Mouse (Mus musculus): ENCODE results near the gene Reep3. TPM values are rescaled to one million over a fixed set of nuclear protein-coding genes. Genes with fewer than 3 reads are reported as not detected.

The Reep3 gene
- polyA plus RNA-seq, 2 experiments = 35.0 to 41.3 TPM

DNA sequence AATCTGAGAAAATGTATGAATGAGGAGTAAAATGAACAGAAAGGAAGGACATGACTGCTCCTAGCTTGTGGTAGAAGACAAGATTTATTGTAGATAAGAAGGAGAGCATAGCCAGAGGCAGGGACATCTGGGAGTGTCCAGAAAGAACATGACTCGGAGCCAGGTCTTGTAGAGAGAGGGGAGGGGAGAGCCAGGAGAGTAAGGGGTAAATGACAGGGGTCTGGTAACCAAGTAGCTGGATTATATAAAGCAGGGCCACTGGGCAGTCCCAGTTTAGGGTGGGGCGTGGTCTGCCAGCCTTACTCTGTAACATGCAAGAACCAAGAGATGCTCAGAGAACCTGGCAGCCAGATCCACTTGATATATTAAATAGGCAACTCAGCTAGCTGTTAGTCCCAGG is 123.5 kb downstream of the Reep3 start:
- H3K4me1 ChIP-seq (ENCODE audit: control insufficient read depth, insufficient read depth, low read length) = peaks cover 8% of the 10 kb centered on the region
- H3K9me3 ChIP-seq (ENCODE audit: control insufficient read depth, low read length) = no peaks in the 10 kb centered on the region
- ATAC-seq (ENCODE audit: low FRiP score, low read depth) = no peak
- WGBS = 28% methylated on average over 2 of the region's 2 CpGs
- DNase-seq (ENCODE audit: low spot score) = no peak
- H3K9ac ChIP-seq (ENCODE audit: low read depth, low read length, severe bottlenecking) = no peak overlapping the region
- H3K4me3 ChIP-seq (replicated peaks; ENCODE audit: low read length) = no peak overlapping the region
- 0 out of 2 replicates have a peak overlapping the region, but pooled peaks have one; percentile 22 for H3K27ac ChIP-seq (replicated peaks; ENCODE audit: low read depth, low read length)
- H3K36me3 ChIP-seq (ENCODE audit: control insufficient read depth, insufficient read depth, low read length) = no peaks in the 10 kb centered on the region
- no peak overlapping the region for H3K4me2 ChIP-seq (replicated peaks; ENCODE audit: low read depth, low read length, severe bottlenecking)
- no peaks in the 10 kb centered on the region for H3K27me3 ChIP-seq (ENCODE audit: control insufficient read depth, insufficient read depth, low read length)
- TF ChIP-seq POLR2A (IDR thresholded peaks at IDR 0.05; ENCODE audit: borderline replicate concordance, extremely low read depth, insufficient read depth, insufficient read length) = no peak

DNA sequence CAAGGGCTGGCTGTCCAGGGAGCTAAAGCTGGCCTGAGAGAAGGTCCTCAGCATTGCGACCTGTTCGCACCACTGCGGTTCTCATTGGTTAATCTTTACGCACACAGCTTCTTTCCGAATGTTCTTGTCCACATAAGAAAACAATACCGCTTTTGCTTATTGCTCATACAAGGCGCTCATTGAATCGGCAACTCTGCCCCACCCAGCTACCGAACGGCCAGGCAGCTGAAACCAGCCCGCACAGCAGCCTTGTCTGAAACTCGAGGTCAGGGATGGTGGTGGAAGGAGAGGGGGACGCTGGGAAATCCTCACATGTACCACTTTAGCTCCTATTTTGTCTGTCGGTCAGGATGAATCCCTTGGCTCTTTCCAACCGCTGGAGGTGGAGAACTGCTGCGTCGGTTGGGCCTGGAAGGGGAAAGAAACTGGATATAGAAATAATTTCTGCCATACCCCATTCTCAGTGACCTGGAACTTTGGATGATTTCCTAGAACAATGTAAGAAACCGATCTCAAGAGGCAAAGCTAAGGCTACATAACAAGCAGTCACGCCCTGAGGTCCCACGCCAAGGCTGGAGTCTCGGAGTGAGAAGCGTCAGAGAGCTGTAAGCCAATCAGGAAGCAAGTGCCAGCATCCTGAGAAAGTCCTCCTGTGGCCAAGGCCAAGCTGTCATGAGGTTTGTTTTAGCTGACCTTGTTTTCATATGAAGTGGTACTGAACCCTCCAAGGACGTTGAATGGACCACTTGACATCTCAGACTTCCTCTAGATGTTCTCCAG is 126.2 kb downstream of the Reep3 start:
- Histone ChIP-seq H3K36me3 (ENCODE audit: control insufficient read depth, insufficient read depth, low read length) (no peaks in the 10 kb centered on the region), H3K27ac (replicated peaks; ENCODE audit: low read depth, low read length) (no peak overlapping the region), H3K4me2 (replicated peaks; ENCODE audit: low read depth, low read length, severe bottlenecking) (no peak overlapping the region), H3K27me3 (ENCODE audit: control insufficient read depth, insufficient read depth, low read length) (no peaks in the 10 kb centered on the region), H3K4me3 (replicated peaks; ENCODE audit: low read length) (no peak overlapping the region), H3K4me1 (ENCODE audit: control insufficient read depth, insufficient read depth, low read length) (peaks cover 8% of the 10 kb centered on the region), H3K9ac (ENCODE audit: low read depth, low read length, severe bottlenecking) (no peak overlapping the region), H3K9me3 (ENCODE audit: control insufficient read depth, low read length) (no peaks in the 10 kb centered on the region)
- DNase-seq (ENCODE audit: low spot score) (no peak), ATAC-seq (ENCODE audit: low FRiP score, low read depth) (no peak)
- WGBS = 92% methylated on average over 23 of the region's 23 CpGs
- TF ChIP-seq POLR2A (IDR thresholded peaks at IDR 0.05; ENCODE audit: borderline replicate concordance, extremely low read depth, insufficient read depth, insufficient read length) = no peak

DNA sequence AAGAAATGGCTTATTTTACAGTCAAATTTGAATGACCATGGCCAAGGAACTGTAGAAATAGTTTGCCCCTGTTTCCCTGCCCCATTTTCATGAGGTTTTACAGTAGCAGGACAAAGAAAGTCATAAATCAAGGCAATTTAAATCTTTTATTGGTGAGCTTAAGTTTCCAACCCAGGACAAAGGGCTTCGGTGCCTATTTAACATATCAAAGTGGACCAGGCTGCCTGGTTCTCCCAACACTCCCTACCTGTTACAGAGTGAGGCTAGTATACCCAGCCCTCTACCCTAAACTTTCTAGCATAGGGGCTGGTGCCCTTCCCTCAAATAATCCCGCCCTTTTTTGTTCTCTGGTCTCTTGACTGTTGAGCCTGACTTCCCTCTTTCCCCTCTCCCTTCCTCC is 127.2 kb downstream of the Reep3 start:
- H3K36me3 ChIP-seq (ENCODE audit: control insufficient read depth, insufficient read depth, low read length) = no peaks in the 10 kb centered on the region
- H3K4me1 ChIP-seq (ENCODE audit: control insufficient read depth, insufficient read depth, low read length) = peaks cover 8% of the 10 kb centered on the region
- no peaks in the 10 kb centered on the region for H3K9me3 ChIP-seq (ENCODE audit: control insufficient read depth, low read length)
- H3K27ac ChIP-seq (replicated peaks; ENCODE audit: low read depth, low read length) = no peak overlapping the region
- WGBS = 35% methylated on average over 2 of the region's 2 CpGs
- no peak overlapping the region for H3K4me2 ChIP-seq (replicated peaks; ENCODE audit: low read depth, low read length, severe bottlenecking)
- no peaks in the 10 kb centered on the region for H3K27me3 ChIP-seq (ENCODE audit: control insufficient read depth, insufficient read depth, low read length)
- TF ChIP-seq POLR2A (IDR thresholded peaks at IDR 0.05; ENCODE audit: borderline replicate concordance, extremely low read depth, insufficient read depth, insufficient read length) = no peak
- no peak overlapping the region for H3K4me3 ChIP-seq (replicated peaks; ENCODE audit: low read length)
- ATAC-seq (ENCODE audit: low FRiP score, low read depth) = no peak
- H3K9ac ChIP-seq (ENCODE audit: low read depth, low read length, severe bottlenecking) = no peak overlapping the region
- no peak for DNase-seq (ENCODE audit: low spot score)

DNA sequence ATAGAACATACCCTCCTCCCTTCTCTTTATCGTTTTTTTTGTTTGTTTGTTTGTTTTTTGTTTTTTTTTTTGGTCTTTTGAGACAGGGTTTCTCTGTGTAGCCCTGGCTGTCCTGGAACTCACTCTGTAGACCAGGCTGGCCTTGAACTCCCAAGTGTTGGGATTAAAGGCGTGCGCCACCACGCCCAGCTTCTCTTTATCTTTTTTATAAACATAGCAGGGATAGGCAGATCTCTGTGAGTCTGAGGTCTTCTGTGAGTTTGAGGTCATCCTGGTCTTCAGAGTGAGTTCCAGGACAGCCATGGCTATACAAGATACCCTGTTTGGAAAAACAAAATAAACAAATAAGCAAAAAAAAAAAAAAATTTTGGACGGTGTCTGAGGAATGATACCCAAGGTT is 127.7 kb downstream of the Reep3 start:
- 75% methylated on average over 5 of the region's 5 CpGs for WGBS
- no peak overlapping the region for H3K9ac ChIP-seq (ENCODE audit: low read depth, low read length, severe bottlenecking)
- DNase-seq (ENCODE audit: low spot score) (no peak), ATAC-seq (ENCODE audit: low FRiP score, low read depth) (no peak)
- H3K27ac ChIP-seq (replicated peaks; ENCODE audit: low read depth, low read length) = no peak overlapping the region
- H3K36me3 ChIP-seq (ENCODE audit: control insufficient read depth, insufficient read depth, low read length) = no peaks in the 10 kb centered on the region
- no peaks in the 10 kb centered on the region for H3K27me3 ChIP-seq (ENCODE audit: control insufficient read depth, insufficient read depth, low read length)
- no peak overlapping the region for H3K4me2 ChIP-seq (replicated peaks; ENCODE audit: low read depth, low read length, severe bottlenecking)
- H3K9me3 ChIP-seq (ENCODE audit: control insufficient read depth, low read length) = no peaks in the 10 kb centered on the region
- no peak overlapping the region for H3K4me3 ChIP-seq (replicated peaks; ENCODE audit: low read length)
- H3K4me1 ChIP-seq (ENCODE audit: control insufficient read depth, insufficient read depth, low read length) = peaks cover 8% of the 10 kb centered on the region
- no peak for TF ChIP-seq POLR2A (IDR thresholded peaks at IDR 0.05; ENCODE audit: borderline replicate concordance, extremely low read depth, insufficient read depth, insufficient read length)

DNA sequence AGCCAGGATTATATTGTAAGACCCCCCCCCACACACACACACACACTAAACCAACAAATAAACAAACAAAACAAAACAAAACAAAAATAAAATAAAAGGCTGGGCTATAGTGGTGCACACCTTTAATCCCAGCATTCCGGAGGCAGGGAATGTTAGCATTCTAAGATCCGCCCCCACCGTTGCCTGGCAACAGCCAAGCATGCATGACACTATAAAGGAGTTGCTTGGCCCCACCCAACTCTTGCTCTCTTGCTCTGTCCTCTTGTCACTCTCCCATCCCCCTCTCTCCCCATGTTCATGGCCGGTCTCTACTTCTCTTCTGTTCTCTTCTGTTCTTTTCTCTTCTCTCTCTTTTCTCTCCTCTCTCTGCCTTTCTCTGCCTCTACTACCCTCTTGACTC is 128.2 kb downstream of the Reep3 start:
- TF ChIP-seq POLR2A (IDR thresholded peaks at IDR 0.05; ENCODE audit: borderline replicate concordance, extremely low read depth, insufficient read depth, insufficient read length) = no peak
- WGBS = 48% methylated on average over 4 of the region's 4 CpGs

More for the DNA sequence above, 128.2 kb downstream of the Reep3 start:
- DNase-seq (ENCODE audit: low spot score) = no peak
- no peak for ATAC-seq (ENCODE audit: low FRiP score, low read depth)
- H3K4me1 ChIP-seq (ENCODE audit: control insufficient read depth, insufficient read depth, low read length) = peaks cover 8% of the 10 kb centered on the region
- H3K36me3 ChIP-seq (ENCODE audit: control insufficient read depth, insufficient read depth, low read length) = no peaks in the 10 kb centered on the region
- no peaks in the 10 kb centered on the region for H3K27me3 ChIP-seq (ENCODE audit: control insufficient read depth, insufficient read depth, low read length)
- H3K9ac ChIP-seq (ENCODE audit: low read depth, low read length, severe bottlenecking) = no peak overlapping the region
- no peak overlapping the region for H3K4me3 ChIP-seq (replicated peaks; ENCODE audit: low read length)
- H3K27ac ChIP-seq (replicated peaks; ENCODE audit: low read depth, low read length) = no peak overlapping the region
- H3K9me3 ChIP-seq (ENCODE audit: control insufficient read depth, low read length) = no peaks in the 10 kb centered on the region
- H3K4me2 ChIP-seq (replicated peaks; ENCODE audit: low read depth, low read length, severe bottlenecking) = no peak overlapping the region

Measured in limb, embryonic 14.5 days (tissue).